Mouse (Mus musculus) gastrocnemius, adult 2 months (tissue): ENCODE data around the gene Gpr182. TPM values are rescaled to one million over a fixed set of nuclear protein-coding genes. Genes with fewer than 3 reads are reported as not detected.

ENCODE experiments used
- DNase-seq: peaks from one replicate; pipeline ENCODE4 v3.0.0; 2022
- H3K27ac ChIP-seq: fragments of 200-600 bp; 2 replicates; pipeline ENCODE4 v1.8.1; 2022; ENCODE audit warnings: mild to moderate bottlenecking
- H3K4me3 ChIP-seq: fragments of 200-600 bp; 2 replicates; pipeline ENCODE4 v1.8.1; 2022; ENCODE audit warnings: mild to moderate bottlenecking, moderate library complexity
- CTCF ChIP-seq: fragments of 200-600 bp; IDR thresholded peaks from 2 replicates; pipeline ENCODE4 v1.8.1; 2022; ENCODE audit warnings: antibody characterized with exemption, mild to moderate bottlenecking, moderate library complexity
- intact Hi-C: fragments of 180-260 bp; cut with DNase I; formaldehyde crosslinking; loops from one replicate; pipeline ENCODE4 v1.15.1; 2025
- total RNA-seq, 2 experiments: library from RNA; stranded (reverse); gene quantifications; 2 replicates each; pipeline ENCODE4 v1.2.3; 2021

Gpr182 gene
- total RNA-seq, 2 experiments from 2014 or later, result 0.22 to 0.36 TPM

DNA sequence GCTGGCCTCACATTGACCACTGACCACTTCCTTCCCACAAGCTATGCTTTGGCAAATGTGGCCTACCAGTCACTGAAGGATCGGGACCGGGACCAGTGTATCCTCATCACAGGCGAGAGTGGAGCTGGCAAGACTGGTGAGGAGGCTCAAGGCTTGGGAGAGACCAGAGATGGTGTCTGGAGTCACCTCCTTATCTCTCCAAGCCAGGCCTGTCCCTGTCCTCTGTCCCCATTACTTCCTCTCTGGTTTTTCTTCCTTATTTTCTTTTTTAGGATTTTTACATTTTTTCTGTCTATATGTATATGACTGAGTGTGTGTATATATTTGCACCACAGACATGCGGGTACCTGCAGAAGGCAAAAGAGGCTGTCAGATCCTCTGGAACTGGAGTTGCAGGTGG lies 45.7 kb downstream of the Gpr182 start:
- TF ChIP-seq CTCF, result no peak

DNA sequence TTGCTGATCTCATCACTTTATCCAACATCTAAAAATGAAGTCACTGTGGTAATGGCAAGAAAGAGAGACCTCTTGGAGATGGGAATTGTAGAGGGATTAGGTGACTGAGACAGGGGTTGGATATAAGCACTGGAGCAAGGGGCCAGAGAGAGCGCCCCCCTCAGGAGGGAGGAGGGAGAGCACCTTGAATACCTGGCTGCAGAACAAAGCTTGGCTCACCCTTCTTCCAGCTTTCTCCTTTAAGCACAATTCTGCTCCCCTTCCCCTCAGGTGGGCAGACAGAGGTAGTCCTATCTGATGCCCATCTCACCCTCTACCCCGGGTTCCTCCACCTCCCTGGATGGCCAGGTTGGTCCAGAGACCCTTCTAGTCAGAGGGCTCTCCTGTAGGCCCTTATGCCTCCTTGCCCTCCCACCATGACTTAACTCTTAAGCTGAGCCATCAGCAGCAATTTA lies 46.7 kb downstream of the Gpr182 start, which contains the start of gene Myo1a:
Myo1a (plus strand) TSS at position 405 of the 455 bp plus-strand sequence.
- Histone ChIP-seq H3K27ac (no peak within 1 kb of the TSS), H3K4me3 (no peak within 1 kb of the TSS)
- TF ChIP-seq CTCF, result no peak
- intact Hi-C loops, result no loop called here
- no peak for DNase-seq

More for the DNA sequence above, 45.7 kb downstream of the Gpr182 start:
- intact Hi-C loops, result no loop called here
- H3K27ac ChIP-seq, result no peak overlapping the region
- H3K4me3 ChIP-seq, result no peak overlapping the region
- no peak for DNase-seq

DNA sequence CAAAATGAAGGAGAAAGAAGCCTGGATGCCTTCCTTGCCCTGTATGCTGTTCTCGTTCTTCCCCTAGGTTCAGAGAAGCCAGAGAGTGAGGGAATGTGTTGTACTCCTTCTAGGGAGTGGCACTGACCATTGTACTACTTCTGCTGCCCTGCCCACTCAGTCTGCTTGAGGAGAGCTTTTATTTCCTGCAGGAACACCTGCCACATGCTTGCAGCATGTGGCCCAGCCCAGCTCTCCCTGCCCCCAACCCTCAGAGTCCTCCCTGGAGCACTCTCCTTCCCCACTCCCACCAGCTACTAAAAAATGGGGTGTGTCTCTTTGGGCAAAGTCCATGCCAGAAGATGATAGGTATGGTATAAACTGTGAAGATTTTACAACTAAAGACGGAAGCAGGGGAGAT lies 47.2 kb downstream of the Gpr182 start:
- TF ChIP-seq CTCF, result no peak
- no peak for DNase-seq
- no peak overlapping the region for H3K27ac ChIP-seq
- H3K4me3 ChIP-seq, result no peak overlapping the region
- intact Hi-C loops, result no loop called here

DNA sequence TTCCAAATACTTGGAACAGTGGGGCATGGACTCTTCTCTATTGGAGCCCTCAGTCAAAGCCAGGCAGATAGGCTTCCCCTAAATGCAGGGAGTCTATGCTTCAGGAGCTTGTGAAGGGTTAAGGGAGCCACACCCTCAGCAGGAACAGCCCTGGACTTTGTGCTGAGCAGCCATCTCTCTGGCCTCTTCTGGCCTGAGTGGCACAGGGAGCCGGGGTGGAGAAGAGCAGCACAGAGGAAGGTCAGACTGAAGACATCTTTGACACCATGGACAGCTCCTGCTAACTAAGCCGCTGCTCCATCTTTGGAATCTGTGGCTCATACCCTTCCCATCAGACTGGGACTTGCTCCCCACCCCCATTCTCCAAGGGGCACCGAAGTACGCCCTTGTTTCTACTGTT lies 48.2 kb downstream of the Gpr182 start:
- intact Hi-C loops, result no loop called here
- DNase-seq, result no peak
- Histone ChIP-seq H3K27ac (no peak overlapping the region), H3K4me3 (no peak overlapping the region)
- TF ChIP-seq CTCF, result no peak

DNA sequence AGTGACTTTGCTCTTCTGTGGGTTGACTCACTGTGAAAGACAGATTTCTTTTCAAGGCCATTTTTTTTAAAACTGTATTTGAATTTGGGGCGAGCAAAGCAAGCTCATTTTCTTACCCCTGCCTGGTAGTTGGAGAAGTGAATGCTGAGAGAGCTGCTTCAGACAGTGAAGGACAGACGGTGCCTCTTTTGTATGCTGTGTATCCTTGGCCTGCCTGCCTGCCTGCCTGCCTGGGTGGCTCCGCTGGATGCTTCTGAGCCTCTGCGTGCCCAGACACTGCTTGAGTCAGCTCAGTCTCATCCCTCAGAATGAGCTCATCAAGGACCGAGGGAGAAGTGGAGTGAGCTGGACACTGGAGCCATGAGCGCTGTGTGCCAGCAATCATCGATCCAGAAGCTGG lies 52.6 kb downstream of the Gpr182 start:
- DNase-seq, result no peak
- Histone ChIP-seq H3K4me3 (no peak overlapping the region), H3K27ac (no peak overlapping the region)
- TF ChIP-seq CTCF, result no peak
- intact Hi-C loops, result no loop called here

Other genes with a start within 250 kb of the Gpr182 start
- gene Ndufa4l2, start 236.8 kb downstream of the Gpr182 start, total RNA-seq, result 10 to 100 TPM in 1 of 2 experiments, 1 to 10 TPM in 1; 8.1 to 16.5 TPM
- 10 to 100 TPM; 22.7 to 28.9 TPM for gene Shmt2, start 229.3 kb downstream of the Gpr182 start, total RNA-seq
- gene Nxph4, start 217.2 kb downstream of the Gpr182 start, total RNA-seq, result under 1 TPM; 0.17 to 0.23 TPM
- 10 to 100 TPM; 34.6 to 71.3 TPM for gene Lrp1, start 130.6 kb downstream of the Gpr182 start, total RNA-seq
- gene Stat6, start 108.7 kb downstream of the Gpr182 start, total RNA-seq, result 10 to 100 TPM; 17.1 to 18.9 TPM
- gene Nemp1, start 84.8 kb downstream of the Gpr182 start, total RNA-seq, result 1 to 10 TPM; 1.5 to 2.1 TPM
- gene Nab2, start 83.2 kb downstream of the Gpr182 start, total RNA-seq, result 1 to 10 TPM; 2.8 to 3.2 TPM
- not detected for gene Myo1a, start 46.6 kb downstream of the Gpr182 start, total RNA-seq
- gene Tac2, start 27.3 kb downstream of the Gpr182 start, total RNA-seq, result not detected
- gene Zbtb39, start 12.2 kb downstream of the Gpr182 start, total RNA-seq, result 1 to 10 TPM; 6.6 to 7.2 TPM
- under 1 TPM; 0.05 to 0.06 TPM for gene Rdh1, start 8.0 kb upstream of the Gpr182 start, total RNA-seq
- not detected for gene Rdh16f1, start 8.1 kb upstream of the Gpr182 start, total RNA-seq
- gene Rdh9, start 24.7 kb upstream of the Gpr182 start, total RNA-seq, result under 1 TPM; 0.33 to 0.48 TPM
- not detected for gene Rdh16, start 49.4 kb upstream of the Gpr182 start, total RNA-seq
- gene Rdh19, start 98.2 kb upstream of the Gpr182 start, total RNA-seq, result not detected
- gene Rdh16f2, start 114.7 kb upstream of the Gpr182 start, total RNA-seq, result not detected
- not detected for gene Rdh7, start 137.1 kb upstream of the Gpr182 start, total RNA-seq
- gene Sdr9c7, start 146.8 kb upstream of the Gpr182 start, total RNA-seq, result not detected